Mouse (Mus musculus) limb, embryonic 11.5 days (tissue): ENCODE results near the gene Cenpk. TPM values are rescaled to one million over a fixed set of nuclear protein-coding genes. Genes with fewer than 3 reads are reported as not detected.
"Not testable (repeated sequence)": the region's sequence is repeated elsewhere in the genome, so short reads cannot be mapped to it uniquely, and the experiment has no call there.

Experiments used
- ATAC-seq: fragments of 200-750 bp; cut with Nextera tagmentation; 2 replicates; pipeline ENCODE4 v1.8.0; 2017; ENCODE audit warnings: low read depth; ENCODE audit not compliant: insufficient number of reproducible peaks, low FRiP score, low TSS enrichment
- DNase-seq: peaks from one replicate; pipeline ENCODE4 v3.0.0-alpha.2; 2015; ENCODE audit warnings: low spot score
- H3K27ac ChIP-seq: fragments of 300-500 bp; sonication (generic); replicated peaks from 2 replicates; pipeline ENCODE4 v1.5.1; 2014; ENCODE audit warnings: low read depth, mild to moderate bottlenecking, low read length
- H3K27me3 ChIP-seq: fragments of 300-500 bp; sonication (generic); 2 replicates; pipeline ENCODE4 v1.6.1; 2014; ENCODE audit warnings: mild to moderate bottlenecking, low read length, mixed read lengths; ENCODE audit not compliant: control insufficient read depth, insufficient read depth
- H3K36me3 ChIP-seq: fragments of 300-500 bp; sonication (generic); 2 replicates; pipeline ENCODE4 v1.6.1; 2014; ENCODE audit warnings: mild to moderate bottlenecking, low read length, moderate library complexity, mixed read lengths; ENCODE audit not compliant: control insufficient read depth, insufficient read depth
- H3K4me1 ChIP-seq: fragments of 300-500 bp; sonication (generic); 2 replicates; pipeline ENCODE4 v1.6.1; 2014; ENCODE audit warnings: low read length, mixed read lengths; ENCODE audit not compliant: control insufficient read depth, insufficient read depth
- H3K4me2 ChIP-seq: fragments of 300-500 bp; sonication (generic); 2 replicates; pipeline ENCODE4 v1.6.1; 2014; ENCODE audit warnings: low read depth, mild to moderate bottlenecking, moderate library complexity; ENCODE audit not compliant: severe bottlenecking
- H3K4me3 ChIP-seq: fragments of 300-500 bp; sonication (generic); 2 replicates; pipeline ENCODE4 v1.5.1; 2014; ENCODE audit warnings: low read depth, low read length
- H3K9ac ChIP-seq: fragments of 300-500 bp; sonication (generic); 2 replicates; pipeline ENCODE4 v1.6.1; 2014; ENCODE audit warnings: mild to moderate bottlenecking, low read length
- H3K9me3 ChIP-seq: fragments of 300-500 bp; sonication (generic); 2 replicates; pipeline ENCODE4 v1.6.1; 2016; ENCODE audit warnings: low read length; ENCODE audit not compliant: control insufficient read depth
- WGBS: fragments of 180-500 bp; shearing (Covaris S2); extraction: QIAGEN DNeasy Blood & Tissue Kit; methylation state at CpG from one replicate; pipeline ENCODE4 v1.1.7; 2014; 5-methylcytosine and 5-hydroxymethylcytosine counted together
- polyA plus RNA-seq: library from polyadenylated mRNA; unstranded; fragments of >200 nt; fragmentation: Nextera tagmentation; extraction: Ambion mirVana; gene quantifications from 2 replicates; pipeline ENCODE4 v1.2.1, GENCODE M21; 2014

The Cenpk gene
- 86.4 and 101 TPM in 2 replicates for polyA plus RNA-seq

GRCm38 (mm10) chr13:104228384-104229066, at the start of gene Cenpk, which contains the start of gene Ppwd1:
Gene Cenpk, plus strand, starts transcription at chr13:104228611.
Gene Ppwd1, minus strand, starts transcription at chr13:104228843.
- ATAC-seq (peak; percentile 99), DNase-seq (peak; percentile 99)
- Histone ChIP-seq H3K4me3 (peak within 1 kb of the TSS; percentile 74), H3K9ac (peak within 1 kb of the TSS; percentile 89), H3K36me3 (0 out of 2 replicates have a peak, but pooled peaks cover 2% of the 10 kb centered on the region), H3K27ac (peak within 1 kb of the TSS; percentile 76; the same call in 1 of the 2 replicates), H3K4me2 (peak within 1 kb of the TSS; percentile 62), H3K4me1 (0 out of 2 replicates have a peak, but pooled peaks cover 3% of the 10 kb centered on the region), H3K9me3 (no peaks in the 10 kb centered on the region), H3K27me3 (no peaks in the 10 kb centered on the region)
- under 1% methylated on average over 55 of the region's 55 CpGs for WGBS

- Histone ChIP-seq H3K9ac (peak within 1 kb of the TSS; percentile 74), H3K9me3 (no peaks in the 10 kb centered on the region), H3K4me1 (peaks cover 2% of the 10 kb centered on the region; the same call in 1 of the 2 replicates), H3K4me2 (peak within 1 kb of the TSS; percentile 70), H3K27ac (peak within 1 kb of the TSS; percentile 56; the same call in 1 of the 2 replicates), H3K36me3 (no peaks in the 10 kb centered on the region), H3K27me3 (no peaks in the 10 kb centered on the region), H3K4me3 (peak within 1 kb of the TSS; percentile 72)
- DNase-seq (peak; percentile 96), ATAC-seq (peak; percentile 99)
- WGBS = under 1% methylated on average over 38 of the region's 38 CpGs
Measured at GRCm38 (mm10) chr13:104178650-104179121, 49.7 kb upstream of the Cenpk start, which contains the start of gene Trim23. Gene Trim23, plus strand, starts transcription at chr13:104178797.

- Histone ChIP-seq H3K27ac (no peak overlapping the region), H3K9ac (peak overlapping the region; percentile 62), H3K27me3 (no peaks in the 10 kb centered on the region), H3K4me2 (peak overlapping the region; percentile 46), H3K4me1 (peaks cover 2% of the 10 kb centered on the region; the same call in 1 of the 2 replicates), H3K36me3 (no peaks in the 10 kb centered on the region), H3K4me3 (peak overlapping the region; percentile 72), H3K9me3 (no peaks in the 10 kb centered on the region)
- DNase-seq (no peak), ATAC-seq (no peak)
- WGBS = 24% methylated on average over 13 of the region's 13 CpGs
Measured at GRCm38 (mm10) chr13:104179176-104179888, 49.1 kb upstream of the Cenpk start.

GRCm38 (mm10) chr13:104187357-104187756, 41.1 kb upstream of the Cenpk start:
- no peak overlapping the region for H3K27ac ChIP-seq
- no peak overlapping the region for H3K4me2 ChIP-seq
- ATAC-seq = no peak
- 94% methylated on average over 4 of the region's 4 CpGs for WGBS
- no peak for DNase-seq
- no peak overlapping the region for H3K9ac ChIP-seq
- H3K27me3 ChIP-seq = no peaks in the 10 kb centered on the region
- H3K36me3 ChIP-seq = no peaks in the 10 kb centered on the region; the same call in 1 of the 2 replicates
- no peak overlapping the region for H3K4me3 ChIP-seq
- H3K4me1 ChIP-seq = no peaks in the 10 kb centered on the region
- no peaks in the 10 kb centered on the region for H3K9me3 ChIP-seq

- not testable (repeated sequence) for H3K4me3 ChIP-seq, H3K9me3 ChIP-seq, H3K4me1 ChIP-seq, H3K4me2 ChIP-seq, DNase-seq, H3K9ac ChIP-seq, H3K36me3 ChIP-seq, H3K27me3 ChIP-seq, H3K27ac ChIP-seq, ATAC-seq
Measured at GRCm38 (mm10) chr13:104195891-104196290, 32.5 kb upstream of the Cenpk start.

- H3K36me3 ChIP-seq = peaks cover 5% of the 10 kb centered on the region
- H3K9me3 ChIP-seq = no peaks in the 10 kb centered on the region
- no peaks in the 10 kb centered on the region for H3K4me1 ChIP-seq
- no peak for ATAC-seq
- H3K4me3 ChIP-seq = no peak overlapping the region
- no peak overlapping the region for H3K9ac ChIP-seq
- H3K27ac ChIP-seq = no peak overlapping the region
- WGBS = 76% methylated on average over 1 of the region's 1 CpGs
- DNase-seq = no peak
- no peak overlapping the region for H3K4me2 ChIP-seq
- H3K27me3 ChIP-seq = no peaks in the 10 kb centered on the region
Measured at GRCm38 (mm10) chr13:104204313-104204712, 24.1 kb upstream of the Cenpk start.

- ATAC-seq (no peak), DNase-seq (no peak)
- H3K4me2 ChIP-seq = peak overlapping the region; percentile 62
- 0 out of 2 replicates have a peak, but pooled peaks cover 3% of the 10 kb centered on the region for H3K4me1 ChIP-seq
- H3K27me3 ChIP-seq = no peaks in the 10 kb centered on the region
- peak overlapping the region; percentile 74 for H3K4me3 ChIP-seq
- peak overlapping the region; percentile 5; the same call in 1 of the 2 replicates for H3K9ac ChIP-seq
- no peak overlapping the region for H3K27ac ChIP-seq
- 0 out of 2 replicates have a peak, but pooled peaks cover 2% of the 10 kb centered on the region for H3K36me3 ChIP-seq
- H3K9me3 ChIP-seq = no peaks in the 10 kb centered on the region
- WGBS = 80% methylated on average over 3 of the region's 3 CpGs
Measured at GRCm38 (mm10) chr13:104227478-104227877, 933 bp upstream of the Cenpk start.

- ATAC-seq (no peak), DNase-seq (peak; percentile 26)
- Histone ChIP-seq H3K4me3 (peak overlapping the region; percentile 74), H3K4me1 (0 out of 2 replicates have a peak, but pooled peaks cover 3% of the 10 kb centered on the region), H3K9me3 (no peaks in the 10 kb centered on the region), H3K4me2 (peak overlapping the region; percentile 45), H3K27me3 (no peaks in the 10 kb centered on the region), H3K9ac (peak overlapping the region; percentile 89), H3K36me3 (0 out of 2 replicates have a peak, but pooled peaks cover 2% of the 10 kb centered on the region), H3K27ac (peak overlapping the region; percentile 10; the same call in 1 of the 2 replicates)
- 8% methylated on average over 15 of the region's 15 CpGs for WGBS
Measured at GRCm38 (mm10) chr13:104229181-104229580, 770 bp downstream of the Cenpk start.
